Mouse (Mus musculus): ENCODE results near the gene Srsf9. TPM values are rescaled to one million over a fixed set of nuclear protein-coding genes. Genes with fewer than 3 reads are reported as not detected.

Srsf9 gene
- polyA plus RNA-seq (2017; shearing (Covaris generic)) = 100 to 1,000 TPM; 121 to 126 TPM

DNA sequence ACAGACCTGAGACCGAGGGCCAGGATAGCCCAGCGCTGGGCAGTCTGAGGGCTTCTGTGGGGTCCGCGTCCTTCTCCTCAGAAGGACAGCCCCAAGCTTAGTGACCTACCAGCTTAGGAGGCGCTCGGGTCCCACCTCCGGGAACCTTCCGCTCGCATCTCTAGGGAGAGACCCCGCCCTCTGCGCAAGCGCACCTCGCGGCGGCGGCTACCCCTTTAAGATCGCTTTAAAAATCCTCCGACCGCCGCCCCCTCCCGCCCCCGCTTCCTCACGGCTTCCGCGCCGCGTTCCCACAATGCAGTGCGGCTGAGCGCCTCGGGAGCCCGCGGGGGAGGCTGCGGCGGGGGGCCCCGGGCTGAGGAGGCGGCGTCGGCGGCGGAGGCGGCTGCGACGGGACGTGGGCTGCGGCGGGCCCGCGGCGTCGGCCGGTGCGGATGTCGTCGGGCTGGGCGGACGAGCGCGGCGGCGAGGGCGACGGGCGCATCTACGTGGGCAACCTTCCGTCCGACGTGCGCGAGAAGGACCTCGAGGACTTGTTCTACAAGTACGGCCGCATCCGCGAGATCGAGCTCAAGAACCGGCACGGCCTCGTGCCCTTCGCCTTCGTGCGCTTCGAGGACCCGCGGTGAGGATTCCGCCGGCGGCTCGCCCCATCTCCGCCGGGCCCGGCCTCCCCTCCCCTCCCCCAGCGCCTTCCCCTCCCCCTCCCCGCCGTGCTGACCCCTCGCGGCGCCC is at the start of gene Srsf9:
Gene Srsf9, plus strand, starts transcription at position 303 of the 735 bp plus-strand sequence.

GRCm38 (mm10) chr5:115279226-115280049 is 47.5 kb upstream of the Srsf9 start, which contains the start of gene Coq5:
Gene Coq5, plus strand, starts transcription at chr5:115279666.

DNA sequence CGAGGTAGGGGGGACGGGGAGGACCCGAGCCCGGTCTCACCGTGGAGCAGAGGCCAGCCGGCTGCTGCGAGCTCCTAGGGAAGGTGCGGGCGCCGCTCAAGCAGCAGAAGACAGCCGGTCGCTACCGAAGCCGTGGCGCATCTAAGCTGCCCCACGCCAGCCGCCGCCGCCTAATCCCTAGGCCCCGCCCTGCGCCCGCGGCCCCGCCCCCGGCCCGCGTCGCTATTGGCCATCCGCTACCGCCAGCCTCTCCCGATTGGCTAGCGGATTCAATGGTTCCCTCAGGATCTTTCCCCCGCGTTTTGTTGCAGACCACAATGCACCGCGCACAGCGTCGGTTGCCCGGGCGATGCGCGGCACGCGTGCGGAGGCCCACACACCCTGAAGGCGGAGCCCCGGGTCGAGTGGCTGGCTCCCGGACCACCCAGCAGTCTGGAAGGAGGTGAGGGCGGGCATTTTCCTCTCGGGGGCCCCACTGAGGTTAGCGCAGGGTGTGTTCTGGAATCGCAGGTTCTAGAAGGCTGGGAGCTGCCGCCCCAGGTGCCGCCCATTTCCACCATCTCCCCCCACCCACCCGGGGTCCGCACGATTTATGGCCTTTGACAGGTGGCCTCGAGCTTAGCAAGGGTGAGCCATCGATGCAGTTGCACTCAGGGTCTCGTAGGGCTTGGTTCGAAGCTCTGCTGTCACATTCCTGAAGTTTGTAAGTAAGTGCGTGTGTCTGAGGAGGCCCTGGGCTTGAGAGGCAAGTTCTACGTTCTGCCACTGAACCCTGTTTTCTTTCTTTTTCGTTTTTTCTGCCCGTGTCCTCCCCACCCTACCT is 26.0 kb upstream of the Srsf9 start, which contains the start of gene Dynll1:
Gene Dynll1, minus strand, starts transcription at position 208 of the 823 bp plus-strand sequence.

DNA sequence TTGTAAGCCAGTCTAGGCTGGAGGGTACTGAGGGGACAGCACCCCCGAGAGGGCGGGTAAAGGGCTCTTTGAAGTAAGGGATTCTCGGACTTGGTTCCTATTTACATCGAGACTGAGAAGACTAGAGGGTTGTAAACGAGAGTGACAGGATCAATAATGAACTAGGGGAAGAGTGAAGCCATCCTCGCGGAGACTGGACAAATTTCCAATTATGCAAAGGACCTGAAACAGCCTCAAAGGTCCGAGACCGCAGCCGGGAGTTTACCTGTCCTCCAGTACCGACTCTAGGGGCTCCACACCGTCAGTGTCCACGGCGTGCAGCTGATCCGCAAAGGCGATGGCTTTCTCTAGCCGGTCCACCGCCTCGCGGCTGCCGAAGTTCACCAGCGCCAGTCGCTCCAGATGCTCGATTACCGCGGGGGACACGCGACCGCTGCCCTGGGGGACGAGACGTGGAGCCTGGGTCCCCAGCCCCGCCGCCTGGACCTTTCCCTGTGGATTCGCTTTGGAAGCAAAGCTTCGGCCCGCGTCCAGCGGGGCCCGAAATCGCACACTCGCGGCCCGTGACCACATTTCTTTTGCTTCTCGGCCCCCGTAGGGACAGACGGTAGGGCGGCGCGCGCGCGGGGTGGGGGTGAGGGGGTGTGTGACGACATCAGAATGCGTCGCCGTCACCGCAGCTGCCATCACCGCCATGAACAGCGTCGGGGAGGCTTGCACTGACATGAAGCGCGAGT is 13.8 kb downstream of the Srsf9 start, which contains the start of the genes Gatc and Triap1:
Gene Gatc, minus strand, starts transcription at position 602 of the 737 bp plus-strand sequence.
Gene Triap1, plus strand, starts transcription at position 649 of the 737 bp plus-strand sequence.

DNA sequence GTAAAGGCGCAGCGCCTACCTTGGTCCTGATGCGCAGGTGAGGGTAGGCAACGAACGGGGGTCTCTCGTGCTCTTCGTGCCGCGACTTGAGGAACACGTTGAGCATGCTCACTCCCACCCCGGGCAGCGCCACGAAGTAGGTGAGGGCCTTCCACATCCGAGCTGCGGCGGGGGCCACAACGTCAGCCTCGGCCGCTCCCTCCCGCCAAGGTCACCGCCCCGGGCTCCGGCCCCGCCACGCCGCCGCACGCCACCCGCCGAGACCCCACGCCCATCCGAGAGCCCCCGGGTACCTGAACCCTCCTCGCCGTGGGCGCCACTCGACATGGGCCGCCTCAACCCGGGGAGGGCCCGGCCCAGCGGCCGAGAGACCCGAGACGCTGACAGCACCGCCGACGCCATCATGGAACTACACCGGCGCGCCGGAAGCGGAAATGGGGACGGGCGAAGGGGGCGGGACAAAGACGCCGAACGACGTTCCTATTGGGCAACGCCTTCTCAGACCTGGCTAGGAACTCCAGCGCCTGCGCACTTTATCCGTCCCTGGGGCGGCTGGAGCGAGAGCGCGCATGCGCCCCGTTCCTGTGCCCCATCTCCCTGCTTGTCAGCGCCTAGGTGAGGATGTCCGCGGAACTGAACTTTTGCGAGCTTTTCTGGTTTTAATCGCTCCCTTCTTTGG is 21.7 kb downstream of the Srsf9 start, which contains the start of gene Cox6a1:
Gene Cox6a1, minus strand, starts transcription at position 436 of the 679 bp plus-strand sequence.

Other genes with a start within 250 kb of the Srsf9 start
- 1 to 10 TPM in 1 of 2 experiments, not detected in 1; 4.3 TPM for gene Gm10401, start 228.9 kb upstream of the Srsf9 start, polyA plus RNA-seq (2017; shearing (Covaris generic))
- gene Acads, start 207.8 kb upstream of the Srsf9 start, polyA plus RNA-seq (2017; shearing (Covaris generic)) = 10 to 100 TPM; 29.1 to 35.3 TPM
- 10 to 100 TPM; 55.6 to 59.5 TPM for gene Unc119b, start 192.2 kb upstream of the Srsf9 start, polyA plus RNA-seq (2017; shearing (Covaris generic))
- 10 to 100 TPM; 79.0 to 95.9 TPM for gene Mlec, start 169.0 kb upstream of the Srsf9 start, polyA plus RNA-seq (2017; shearing (Covaris generic))
- gene Cabp1, start 132.8 kb upstream of the Srsf9 start, polyA plus RNA-seq (2017; shearing (Covaris generic)) = not detected
- 100 to 1,000 TPM; 180 to 186 TPM for gene Pop5, start 91.3 kb upstream of the Srsf9 start, polyA plus RNA-seq (2017; shearing (Covaris generic))
- 100 to 1,000 TPM; 122 to 124 TPM for gene Rnf10, start 54.3 kb upstream of the Srsf9 start, polyA plus RNA-seq (2017; shearing (Covaris generic))
- gene Coq5, start 47.5 kb upstream of the Srsf9 start, polyA plus RNA-seq (2017; shearing (Covaris generic)) = 10 to 100 TPM; 41.6 to 49.5 TPM
- 100 to 1,000 TPM; 508 to 740 TPM for gene Dynll1, start 26.2 kb upstream of the Srsf9 start, polyA plus RNA-seq (2017; shearing (Covaris generic))
- 10 to 100 TPM; 23.4 to 25.1 TPM for gene Gatc, start 14.0 kb downstream of the Srsf9 start, polyA plus RNA-seq (2017; shearing (Covaris generic))
- 10 to 100 TPM; 47.3 to 52.3 TPM for gene Triap1, start 14.0 kb downstream of the Srsf9 start, polyA plus RNA-seq (2017; shearing (Covaris generic))
- gene Cox6a1, start 21.8 kb downstream of the Srsf9 start, polyA plus RNA-seq (2017; shearing (Covaris generic)) = 100 to 1,000 TPM; 460 to 511 TPM
- gene Msi1, start 102.4 kb downstream of the Srsf9 start, polyA plus RNA-seq (2017; shearing (Covaris generic)) = 1 to 10 TPM in 1 of 2 experiments, under 1 TPM in 1; 0.24 to 1.0 TPM
- not detected for gene Pla2g1b, start 139.1 kb downstream of the Srsf9 start, polyA plus RNA-seq (2017; shearing (Covaris generic))
- gene Sirt4, start 157.5 kb downstream of the Srsf9 start, polyA plus RNA-seq (2017; shearing (Covaris generic)) = 10 to 100 TPM in 1 of 2 experiments, 1 to 10 TPM in 1; 8.6 to 18.7 TPM
- 10 to 100 TPM; 50.1 to 57.5 TPM for gene Pxn, start 179.5 kb downstream of the Srsf9 start, polyA plus RNA-seq (2017; shearing (Covaris generic))
- 1,000 to 10,000 TPM; 1,423 to 1,938 TPM for gene Rplp0, start 232.3 kb downstream of the Srsf9 start, polyA plus RNA-seq (2017; shearing (Covaris generic))
- 10 to 100 TPM; 46.4 to 68.3 TPM for gene Gcn1l1, start 238.1 kb downstream of the Srsf9 start, polyA plus RNA-seq (2017; shearing (Covaris generic))

All from inflammation-experienced regulatory T-cells (primary cell).